Mouse (Mus musculus) embryo, embryonic 10.5 days (tissue): ENCODE measurements around the gene Strbp.
"Not testable (repeated sequence)": the region's sequence is repeated elsewhere in the genome, so short reads cannot be mapped to it uniquely, and the experiment has no call there.

Experiments used
- DNase-seq: peaks from one replicate; pipeline ENCODE4 v3.0.0-alpha.2; 2015; ENCODE audit warnings: low spot score

The Strbp gene

DNA sequence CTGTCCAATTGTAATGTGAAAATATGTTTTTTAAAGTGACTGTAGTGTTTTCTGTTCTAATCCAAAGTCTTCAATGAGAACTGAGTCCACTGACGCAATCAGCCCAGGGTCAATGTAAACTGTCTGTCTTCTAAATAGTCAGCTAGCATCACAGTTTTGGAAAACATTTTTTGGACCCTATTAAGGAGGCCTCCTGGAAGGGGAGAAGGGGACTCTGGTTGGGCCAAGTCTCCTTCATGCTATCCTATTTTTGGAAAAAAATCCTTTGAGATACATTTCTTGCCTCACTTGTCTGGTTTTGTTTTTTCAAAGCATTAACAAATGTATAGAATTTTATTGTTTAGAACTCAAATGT is 184.4 kb downstream of the Strbp start:
- DNase-seq = no peak

DNA sequence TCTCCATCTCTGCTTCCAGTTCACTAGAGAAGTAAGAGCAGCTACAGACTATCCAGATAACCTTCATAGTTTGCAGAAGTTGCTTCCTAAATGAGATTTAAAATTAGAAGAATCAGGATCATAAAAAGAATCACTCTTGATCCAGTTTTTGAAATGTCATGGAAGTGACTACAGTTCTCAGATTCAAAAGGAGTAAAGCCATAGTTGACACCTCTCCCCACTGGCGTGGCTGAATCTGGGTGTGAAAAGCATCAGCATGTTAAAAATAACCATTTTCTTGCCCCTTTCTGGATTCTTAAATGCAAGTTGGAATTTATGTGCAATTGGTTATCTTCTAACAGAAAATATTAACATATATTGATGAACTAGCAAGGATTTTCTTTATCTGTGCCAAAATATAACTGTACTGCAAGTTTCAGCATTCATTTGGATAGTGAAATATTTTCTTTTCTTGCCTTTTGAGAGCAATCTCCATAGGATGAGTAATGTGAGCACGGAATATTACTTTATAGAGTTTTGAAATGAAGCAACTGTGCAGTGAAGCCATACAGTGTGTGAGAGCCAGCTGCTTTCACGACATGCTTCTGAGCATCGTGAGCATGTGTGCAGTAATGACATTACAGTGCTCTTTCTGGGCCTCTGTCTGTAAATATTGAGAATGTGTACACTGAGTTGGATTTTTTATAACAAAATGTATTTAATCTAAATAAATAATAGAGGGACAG is 184.9 kb downstream of the Strbp start:
- DNase-seq = no peak

DNA sequence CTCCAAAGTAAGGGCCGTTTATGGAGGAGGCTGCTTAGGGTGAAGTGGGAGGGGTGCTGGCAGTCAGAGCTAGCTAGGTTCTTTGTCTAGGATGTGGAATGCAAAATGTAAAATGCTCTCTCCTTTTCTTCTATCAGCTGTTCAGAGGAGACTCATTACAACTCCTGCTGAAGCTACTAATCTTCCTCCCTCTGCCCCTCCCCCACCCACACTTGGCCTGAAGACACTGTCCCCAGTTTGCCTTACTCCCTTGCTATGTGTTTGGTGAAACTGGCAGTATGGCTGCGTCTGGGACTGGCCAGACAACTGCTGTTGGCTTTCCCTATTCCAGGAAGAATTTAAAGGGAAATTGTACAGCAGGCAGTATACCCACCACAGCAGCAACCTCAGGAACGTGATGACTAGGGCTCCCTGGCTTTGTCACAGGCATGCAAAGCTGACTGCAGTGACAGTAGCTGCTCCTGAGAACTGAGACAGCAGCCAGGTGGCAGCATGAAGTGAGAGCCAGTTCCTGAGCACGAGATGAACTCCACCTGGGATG is 186.7 kb downstream of the Strbp start:
- DNase-seq = peak; percentile 13

DNA sequence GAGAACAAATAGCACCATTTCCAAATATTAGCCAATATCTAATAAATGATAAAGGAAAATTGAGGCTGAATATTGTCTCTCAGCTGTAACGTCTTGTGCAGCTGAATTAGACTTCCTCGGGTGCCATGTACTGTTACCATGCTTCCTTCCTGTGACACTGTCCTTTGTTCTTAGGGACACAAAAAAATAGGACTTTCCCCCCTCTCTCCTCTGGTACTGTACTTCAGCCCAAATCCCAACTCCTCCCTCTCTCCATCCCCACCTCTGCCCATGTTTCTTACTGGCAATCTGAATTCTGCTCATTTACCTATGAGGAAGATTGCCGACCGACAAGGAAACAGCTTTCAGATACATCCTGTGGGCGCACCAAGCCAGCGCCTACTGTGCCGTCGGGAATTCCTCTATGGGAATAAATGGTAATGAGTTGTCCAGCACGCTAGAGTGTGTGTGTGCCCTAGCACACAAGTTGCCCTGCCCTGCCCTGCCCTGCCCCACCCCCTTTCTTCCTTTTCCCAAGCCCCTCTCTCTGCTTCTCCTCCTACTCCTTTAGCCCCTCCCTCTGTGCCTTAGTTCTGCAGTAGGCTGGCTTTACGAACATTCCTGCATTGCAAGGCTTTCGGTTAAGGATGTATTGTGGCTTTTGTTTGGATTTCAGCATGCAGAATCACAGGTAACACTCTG is 187.5 kb downstream of the Strbp start, which contains the start of gene Gpr21:
Gene Gpr21 (plus strand): TSS at position 303 of the 681 bp plus-strand sequence.
- peak; percentile 56 for DNase-seq

DNA sequence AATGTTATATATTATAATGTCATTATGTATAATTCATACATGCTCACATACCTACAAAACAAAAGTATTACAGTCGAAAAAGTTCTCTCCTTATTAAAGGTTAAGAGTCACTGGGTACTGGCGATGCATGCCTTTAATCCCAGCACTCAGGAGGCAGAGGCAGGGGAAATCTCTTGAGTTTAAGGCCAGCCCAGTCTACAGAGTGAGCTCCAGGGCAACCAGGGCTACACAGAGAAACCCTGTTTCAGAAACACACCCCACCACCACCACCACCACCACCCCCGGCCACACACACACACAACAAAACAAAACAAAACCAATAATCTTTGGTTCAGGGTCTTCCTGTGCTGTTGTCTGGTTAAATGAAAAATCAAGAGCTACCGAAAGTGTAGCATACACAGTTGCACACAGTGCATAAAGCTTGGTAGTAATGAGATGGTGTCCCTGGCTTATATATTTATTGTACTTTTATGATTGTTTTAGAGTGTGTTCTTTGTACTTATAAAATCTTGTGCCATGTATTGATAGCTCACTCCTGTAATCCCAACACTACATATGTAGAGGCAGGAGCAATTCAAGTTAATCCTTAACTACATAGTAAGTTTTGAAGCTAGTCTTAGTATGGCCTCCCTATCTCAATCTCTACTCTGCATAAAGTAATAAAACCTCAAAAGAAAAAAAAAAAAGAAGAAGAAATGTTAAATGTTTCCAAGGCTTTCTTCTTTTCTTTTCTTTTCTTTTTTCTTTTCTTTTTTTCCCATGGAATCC is 192.3 kb downstream of the Strbp start:
- no peak for DNase-seq

DNA sequence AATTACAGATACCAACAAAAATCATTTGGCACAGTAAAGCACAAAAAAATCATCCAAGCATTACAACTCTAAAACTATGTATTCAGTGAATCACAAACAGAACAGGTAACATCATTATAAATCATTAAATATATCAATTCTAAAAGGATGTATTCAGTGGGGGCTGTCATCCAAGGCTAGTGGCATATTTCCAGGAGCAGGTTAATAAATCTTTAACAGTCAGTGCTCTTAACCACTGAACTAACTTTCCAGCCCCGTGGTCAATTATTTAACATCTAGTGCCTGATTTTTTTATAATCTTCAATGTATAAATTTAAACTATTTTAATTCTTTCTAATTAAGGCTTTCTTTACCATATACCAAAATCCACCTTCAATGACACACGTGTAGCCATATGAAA is 197.8 kb downstream of the Strbp start:
- not testable (repeated sequence) for DNase-seq

DNA sequence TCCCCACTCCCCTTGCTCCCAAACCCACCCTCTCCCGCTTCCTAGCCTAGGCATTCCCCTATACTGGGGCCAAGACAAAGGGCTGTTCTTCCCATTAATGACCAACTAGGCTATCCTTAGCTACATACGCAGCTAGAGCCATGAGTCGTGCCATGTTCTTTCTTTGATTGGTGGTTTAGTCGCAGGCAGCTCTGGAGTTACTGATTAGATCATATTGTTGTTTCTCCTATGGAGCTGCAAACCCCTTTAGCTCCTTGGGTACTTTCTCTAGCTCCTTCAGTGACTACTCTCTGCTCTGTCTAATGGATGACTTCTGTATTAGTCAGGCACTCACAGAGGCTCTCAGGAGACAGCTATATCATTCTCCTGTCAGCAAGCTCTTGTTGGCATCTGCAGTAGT is 206.3 kb downstream of the Strbp start:
- no peak for DNase-seq

DNA sequence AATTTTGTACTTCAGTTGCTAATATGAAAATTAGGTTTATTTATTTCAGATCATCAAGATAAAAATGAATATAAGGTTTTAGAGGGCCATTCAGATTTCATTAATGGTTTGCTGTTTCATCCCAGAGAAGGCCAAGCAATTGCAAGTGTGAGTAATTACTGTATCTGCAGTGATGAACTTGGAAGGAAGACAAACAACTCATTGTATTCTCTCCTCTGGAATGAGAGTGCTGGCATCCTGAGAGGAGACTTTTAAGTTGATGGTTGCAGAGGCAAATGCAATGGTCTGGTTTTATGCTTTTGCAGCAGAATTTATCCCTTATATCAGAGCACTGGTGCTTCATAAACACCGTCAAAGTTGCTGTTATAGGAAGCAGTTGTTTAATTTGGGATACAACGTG is 214.7 kb downstream of the Strbp start:
- no peak for DNase-seq

DNA sequence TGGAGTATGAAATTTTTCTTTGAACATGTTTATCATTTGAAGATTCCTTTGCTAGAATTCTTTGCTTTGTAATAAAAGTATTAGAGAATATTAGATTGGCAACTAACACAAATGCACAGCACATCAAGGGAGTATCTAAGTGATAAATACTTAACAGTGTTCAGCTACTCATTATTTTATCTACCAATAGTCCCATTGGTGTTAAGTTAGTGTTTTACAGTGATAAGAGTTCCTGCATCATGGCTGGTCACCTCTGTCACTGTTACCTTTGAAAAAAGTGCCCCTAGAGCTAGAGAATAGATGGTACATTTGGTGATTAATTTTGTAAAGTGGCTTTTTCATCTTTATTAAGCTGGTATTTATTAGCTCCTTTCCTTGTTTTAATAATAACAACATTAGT is 217.3 kb downstream of the Strbp start:
- no peak for DNase-seq

DNA sequence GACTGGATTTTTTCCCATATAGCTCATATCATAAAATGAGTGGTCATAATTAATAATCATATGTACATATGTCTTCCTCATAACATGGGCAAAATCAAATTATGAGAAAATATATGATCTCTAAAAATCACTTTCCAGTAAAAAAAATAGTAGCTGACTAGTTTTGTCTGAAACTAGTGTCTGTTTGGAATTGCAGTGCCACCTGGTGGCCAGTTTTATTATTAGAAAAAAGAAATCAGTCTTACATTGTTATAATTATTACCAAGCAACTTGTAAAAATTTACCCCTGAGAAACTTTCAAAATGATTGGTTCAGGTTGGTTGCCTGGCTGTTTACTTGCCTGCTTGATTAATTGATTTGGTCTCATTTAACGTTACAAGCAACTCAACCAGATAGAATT is 218.3 kb downstream of the Strbp start:
- DNase-seq = peak; percentile 74

DNA sequence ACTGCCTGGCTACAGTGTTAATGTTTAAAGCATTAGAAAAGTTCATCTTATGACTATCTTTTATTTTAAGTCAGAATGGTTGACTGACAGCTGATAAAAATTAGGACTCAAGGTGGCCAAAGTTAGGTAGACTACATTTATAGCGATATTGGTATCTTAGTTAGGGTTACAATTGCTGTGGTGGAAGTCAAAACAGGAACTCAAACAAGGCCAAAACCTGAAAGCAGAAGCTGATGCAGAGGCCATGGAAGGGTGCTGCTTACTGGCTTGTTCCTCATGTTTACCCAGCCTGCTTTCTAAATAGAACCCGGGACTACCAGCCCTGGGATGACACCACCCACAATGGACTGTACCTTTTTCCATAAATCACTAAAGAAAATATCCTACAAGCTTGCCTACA is 219.5 kb downstream of the Strbp start:
- DNase-seq = no peak

DNA sequence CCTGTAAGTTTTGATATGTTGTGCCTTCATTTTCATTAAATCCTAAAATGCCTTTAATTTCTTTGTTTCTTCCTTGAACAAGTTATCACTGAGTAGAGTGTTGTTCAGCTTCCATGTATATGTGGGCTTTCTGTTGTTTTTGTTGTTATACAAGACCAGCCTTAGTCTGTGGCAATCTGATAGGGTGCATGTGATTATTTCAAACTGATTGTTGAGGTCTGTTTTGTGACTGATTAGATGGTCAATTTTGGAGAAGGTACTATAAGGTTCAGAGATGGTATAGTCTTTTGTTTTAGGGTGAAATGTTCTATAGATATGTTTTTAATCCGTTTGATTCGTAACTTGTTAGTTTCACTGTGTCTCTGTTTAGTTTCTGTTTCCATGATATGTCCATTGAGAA is 223.6 kb downstream of the Strbp start:
- no peak for DNase-seq

DNA sequence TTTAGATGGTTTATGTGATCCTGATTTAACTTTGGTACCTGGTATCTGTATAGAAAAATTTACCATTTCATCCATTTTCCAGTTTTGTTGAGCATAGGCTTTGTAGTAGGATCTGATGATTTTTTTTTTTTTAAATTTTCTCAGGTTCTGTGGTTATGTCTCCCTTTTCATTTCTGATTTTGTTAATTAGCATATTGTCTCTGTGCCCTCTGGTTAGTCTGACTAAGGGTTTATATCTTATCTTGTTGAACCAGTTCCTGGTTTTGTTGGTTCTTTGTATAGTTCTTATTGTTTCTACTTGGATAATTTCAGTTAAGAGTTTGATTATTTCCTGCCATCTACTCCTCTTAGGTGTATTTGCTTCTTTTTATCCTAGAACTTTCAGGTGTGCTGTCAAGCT is 224.1 kb downstream of the Strbp start:
- no peak for DNase-seq

DNA sequence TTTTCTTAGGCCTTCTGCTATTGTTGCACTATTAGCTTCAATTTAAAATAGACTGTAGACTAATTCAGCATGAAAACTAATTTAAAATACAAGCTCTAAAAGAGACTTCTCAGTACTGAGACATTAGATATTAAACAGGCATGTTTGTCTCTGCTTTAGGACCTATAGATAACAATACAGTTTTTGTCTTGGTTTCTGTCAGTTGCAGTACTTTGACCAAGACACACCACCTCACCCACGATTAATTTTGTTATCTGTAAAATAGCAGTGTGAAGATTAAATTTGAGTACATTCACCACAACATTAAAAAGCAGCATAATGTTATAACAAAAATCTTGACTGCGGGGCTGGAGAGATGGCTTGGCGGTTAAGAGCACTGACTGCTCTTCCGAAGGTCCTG is 237.4 kb downstream of the Strbp start:
- DNase-seq = no peak

DNA sequence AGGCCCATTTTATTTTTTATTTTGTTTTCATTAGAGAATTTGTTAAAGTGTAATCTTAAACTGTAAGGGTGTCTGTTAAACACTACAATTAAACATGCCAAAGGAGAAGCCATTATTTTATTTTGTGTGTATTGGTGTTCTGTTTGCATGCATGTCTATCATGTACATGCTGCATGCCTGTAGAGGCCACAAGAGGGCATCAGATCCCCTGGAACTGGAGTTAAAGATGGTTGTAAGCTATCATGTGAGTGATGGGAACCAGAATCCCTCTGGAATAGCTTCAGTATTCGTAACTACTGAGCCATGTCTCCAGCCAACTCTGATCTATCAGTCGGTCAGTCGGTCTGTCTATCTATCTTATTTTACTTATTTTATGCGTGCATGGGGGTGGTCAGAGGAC is 243.0 kb downstream of the Strbp start:
- DNase-seq = no peak

DNA sequence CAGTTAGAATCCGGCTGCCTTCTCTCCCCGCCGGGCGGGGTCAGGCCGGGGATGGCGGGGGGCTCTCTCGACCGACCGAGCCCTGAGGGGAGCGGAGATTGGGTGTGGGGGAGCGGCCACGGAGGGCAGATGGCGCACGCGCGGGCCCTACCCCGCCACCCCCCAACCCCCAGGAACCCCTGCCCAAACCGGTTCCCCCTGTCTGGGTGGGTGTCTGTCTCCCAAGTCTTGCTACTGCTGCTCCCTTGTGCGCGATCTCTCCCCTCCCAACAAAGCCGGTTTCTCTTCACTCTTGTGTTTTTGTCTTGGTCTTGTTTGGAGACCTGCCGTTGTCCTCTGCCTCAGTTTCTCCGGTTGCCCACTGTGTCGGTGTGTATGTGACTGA is 251.3 kb downstream of the Strbp start:
- DNase-seq = peak; percentile 55

DNA sequence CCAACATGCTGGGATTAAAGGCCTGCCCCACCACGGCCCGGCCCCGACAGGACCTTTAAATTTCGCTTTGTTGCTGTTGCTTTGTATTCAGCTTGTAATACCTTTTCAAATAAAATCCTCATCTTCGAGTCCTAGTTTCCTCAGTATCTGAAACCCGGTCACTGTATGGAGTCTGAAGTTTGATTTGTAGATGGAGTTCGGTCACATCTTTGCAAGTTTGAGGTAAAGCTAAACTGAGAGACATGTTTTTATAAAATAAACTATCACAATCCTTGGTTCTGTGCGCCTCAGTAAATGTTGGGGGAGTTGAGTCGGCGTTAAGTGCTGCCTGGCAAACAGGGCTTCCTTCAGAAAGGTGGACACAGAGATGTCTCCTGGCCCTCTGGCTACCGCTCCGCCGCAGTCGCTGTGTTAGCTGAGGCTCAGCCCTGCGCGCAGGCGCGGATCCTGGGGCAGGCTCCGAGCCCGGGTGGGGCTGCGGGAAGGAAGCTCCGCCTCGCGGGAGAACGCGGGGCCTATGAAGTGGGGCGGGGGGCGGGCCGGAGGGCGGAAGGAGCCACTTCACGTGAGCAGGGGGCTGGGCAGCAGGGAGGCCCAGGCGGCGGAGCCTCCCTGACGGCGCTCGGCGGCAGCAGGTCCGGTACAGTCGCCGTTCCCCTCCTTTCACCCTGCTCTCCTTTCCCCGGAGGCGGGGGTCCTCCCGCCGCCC is 251.8 kb downstream of the Strbp start:
- DNase-seq = peak; percentile 96

DNA sequence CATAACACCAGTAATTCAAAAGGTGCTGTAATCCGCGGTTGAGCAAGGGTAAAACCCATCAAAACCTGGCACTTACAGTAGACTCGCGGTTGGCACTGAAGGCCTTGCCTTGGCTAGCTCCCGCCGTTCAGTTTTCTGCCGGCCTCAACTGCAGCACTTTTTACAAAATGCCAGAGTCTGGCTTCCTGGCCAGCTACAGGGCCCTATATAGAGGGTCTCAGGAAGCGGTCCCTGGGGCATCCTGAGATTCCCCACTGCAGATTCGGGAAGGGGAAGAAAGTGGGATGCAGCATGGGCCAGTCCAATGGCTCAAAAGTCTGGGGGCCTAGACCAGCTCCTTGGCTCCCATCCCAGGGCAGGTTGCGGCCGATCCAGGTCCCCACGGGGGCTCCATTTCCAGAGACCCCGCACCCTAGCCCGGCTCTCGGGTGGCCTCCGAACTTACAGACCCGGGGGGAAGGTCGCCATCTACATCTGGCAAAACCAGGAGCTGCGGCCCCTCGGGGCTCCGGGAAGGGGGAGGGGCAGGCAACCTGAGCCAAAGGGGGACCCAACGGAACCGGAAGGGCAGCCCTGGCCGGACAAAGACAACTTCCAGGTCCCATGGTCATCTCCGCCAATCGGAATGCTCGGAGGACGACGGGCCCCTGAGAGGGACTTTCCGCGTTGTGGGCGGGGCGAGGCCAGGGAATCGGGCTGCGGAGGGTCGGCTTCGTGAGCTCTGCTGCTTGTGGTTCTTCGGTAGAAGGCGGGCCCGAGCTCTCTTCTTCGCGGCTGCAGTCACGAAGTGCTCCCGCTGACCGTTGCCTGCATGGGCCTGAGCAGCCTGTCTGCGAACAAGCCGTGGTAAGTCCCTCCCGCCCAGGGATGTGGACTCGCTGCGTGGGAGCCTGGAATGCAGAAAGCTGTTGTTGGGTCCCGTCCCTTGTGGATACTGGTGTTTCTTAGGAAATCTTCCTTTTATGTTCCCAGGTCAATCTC is 260.8 kb downstream of the Strbp start, which contains the start of the genes Zbtb26, Zbtb6 and Rabgap1:
Gene Zbtb26 (minus strand): TSS at position 525 of the 981 bp plus-strand sequence.
Gene Zbtb6 (minus strand): TSS at position 561 of the 981 bp plus-strand sequence.
Gene Rabgap1 (plus strand): TSS at position 669 of the 981 bp plus-strand sequence.
- peak; percentile 98 for DNase-seq
